Mouse (Mus musculus): ENCODE data around the gene Rbks.
"Not testable (repeated sequence)": the region's sequence is repeated elsewhere in the genome, so short reads cannot be mapped to it uniquely, and the experiment has no call there.

Rbks gene

DNA sequence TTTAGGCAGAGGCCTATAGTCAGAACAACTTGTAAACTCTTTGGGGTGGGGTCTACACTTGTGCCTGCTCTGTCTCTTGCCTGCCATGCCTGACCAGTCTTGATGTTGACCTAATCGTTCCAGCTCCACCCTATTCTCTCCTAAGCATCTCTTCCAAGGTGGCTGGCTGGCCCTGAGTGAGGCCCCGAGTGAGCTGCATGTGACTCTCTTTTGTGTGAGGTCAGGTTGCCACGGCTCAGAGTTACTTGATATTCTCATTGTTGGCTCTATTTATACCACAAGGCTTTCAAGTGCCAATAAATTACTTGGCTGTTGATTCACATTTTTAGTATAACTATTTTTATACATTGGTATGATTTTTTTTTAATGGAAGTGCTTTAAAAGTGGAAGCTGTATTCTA, 70.3 kb downstream of the Rbks start:
- no peak for DNase-seq (ENCODE audit: low spot score)

DNA sequence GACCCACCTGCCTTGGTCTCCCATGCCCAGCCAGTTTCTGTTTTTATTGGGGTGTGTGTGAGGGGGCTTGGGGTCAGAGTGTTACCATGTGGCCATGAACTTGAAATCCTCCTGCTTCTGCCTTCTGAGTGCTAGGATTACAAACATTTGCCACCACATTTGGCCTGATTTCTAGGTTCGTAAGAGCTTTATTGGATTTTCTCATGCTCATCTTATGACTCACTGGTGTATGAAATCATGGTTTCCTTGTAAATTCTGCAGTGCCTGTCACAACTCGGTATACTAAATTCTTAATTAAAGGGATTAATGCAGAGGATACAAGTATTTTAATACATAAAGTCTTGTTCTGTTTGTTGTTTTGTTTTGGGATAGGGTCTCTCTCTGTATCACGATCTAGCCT, 77.1 kb downstream of the Rbks start:
- no peak for DNase-seq (ENCODE audit: low spot score)

DNA sequence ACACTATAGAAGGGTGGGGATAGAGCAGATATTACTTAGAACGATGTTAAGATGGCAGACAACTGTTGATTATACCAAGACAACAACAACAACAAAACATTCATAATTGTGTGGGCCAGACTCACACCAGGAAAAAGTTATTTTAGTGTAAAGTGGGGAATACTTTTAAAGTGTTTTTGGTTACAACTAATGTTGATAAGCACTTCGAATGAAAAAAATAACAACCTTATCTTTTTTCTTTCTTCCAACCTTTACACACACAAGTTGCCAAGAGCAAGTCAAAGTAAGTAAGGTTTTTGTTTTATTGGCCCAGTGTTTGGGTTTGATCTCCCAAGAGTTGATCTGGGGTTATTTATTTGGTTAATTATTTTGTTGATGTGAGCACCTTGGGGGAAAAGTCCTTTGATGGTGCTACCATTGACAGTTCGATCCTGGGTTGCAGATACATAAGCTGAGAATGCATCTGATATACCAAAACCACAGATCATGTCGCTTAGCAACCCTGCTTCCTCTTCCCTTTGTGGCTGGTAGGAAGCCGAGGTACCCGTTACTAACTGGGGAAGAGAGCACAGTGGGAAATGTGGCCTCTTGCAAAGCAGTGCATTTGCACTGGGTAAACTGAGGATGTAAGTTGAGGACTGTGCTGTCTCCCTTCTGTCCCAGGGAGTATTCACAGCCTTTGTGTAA, 82.9 kb downstream of the Rbks start:
- peak; percentile 59 for DNase-seq (ENCODE audit: low spot score)

DNA sequence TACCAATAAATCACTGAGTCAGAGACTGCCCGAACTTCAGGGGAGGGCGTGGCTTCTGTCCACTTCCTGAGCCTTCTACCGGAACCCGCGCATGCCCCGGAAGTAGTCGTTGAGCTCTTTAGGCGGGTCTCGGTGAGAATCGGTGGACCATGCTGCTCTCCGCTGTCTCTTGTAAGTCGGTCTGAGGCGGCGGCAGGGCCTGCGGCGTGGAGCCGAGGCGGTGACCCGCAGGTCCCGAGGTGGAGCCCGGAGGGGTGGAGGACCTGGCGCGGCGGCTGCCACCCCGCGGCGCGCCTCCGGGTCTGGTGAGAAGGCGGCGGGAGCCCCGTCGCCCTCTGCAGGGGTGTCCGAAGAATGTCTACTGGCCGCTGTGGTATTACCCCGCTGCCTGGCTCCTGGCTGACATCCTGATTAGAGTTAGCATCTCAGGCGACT, 83.6 kb downstream of the Rbks start:
- DNase-seq (ENCODE audit: low spot score): peak; percentile 78

DNA sequence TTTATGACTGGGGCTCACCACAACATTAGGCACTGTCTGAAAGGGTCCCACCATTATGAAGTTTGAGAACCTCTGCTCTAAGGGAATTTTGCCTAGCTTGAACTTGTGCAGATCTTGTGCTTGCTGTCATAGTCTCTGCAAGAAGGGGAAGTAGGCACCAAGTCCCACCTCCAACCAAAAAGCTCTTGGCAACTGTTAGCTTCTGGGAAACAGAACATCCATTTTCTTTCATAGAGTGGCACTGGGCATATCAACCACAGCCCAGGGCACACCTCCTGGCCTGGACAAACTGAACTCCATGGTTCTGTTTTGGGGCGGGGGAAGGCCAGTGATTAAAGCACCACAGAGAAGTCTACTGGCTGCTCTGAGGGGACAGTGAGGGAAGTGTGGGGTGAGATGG, 86.2 kb downstream of the Rbks start:
- no peak for DNase-seq (ENCODE audit: low spot score)

DNA sequence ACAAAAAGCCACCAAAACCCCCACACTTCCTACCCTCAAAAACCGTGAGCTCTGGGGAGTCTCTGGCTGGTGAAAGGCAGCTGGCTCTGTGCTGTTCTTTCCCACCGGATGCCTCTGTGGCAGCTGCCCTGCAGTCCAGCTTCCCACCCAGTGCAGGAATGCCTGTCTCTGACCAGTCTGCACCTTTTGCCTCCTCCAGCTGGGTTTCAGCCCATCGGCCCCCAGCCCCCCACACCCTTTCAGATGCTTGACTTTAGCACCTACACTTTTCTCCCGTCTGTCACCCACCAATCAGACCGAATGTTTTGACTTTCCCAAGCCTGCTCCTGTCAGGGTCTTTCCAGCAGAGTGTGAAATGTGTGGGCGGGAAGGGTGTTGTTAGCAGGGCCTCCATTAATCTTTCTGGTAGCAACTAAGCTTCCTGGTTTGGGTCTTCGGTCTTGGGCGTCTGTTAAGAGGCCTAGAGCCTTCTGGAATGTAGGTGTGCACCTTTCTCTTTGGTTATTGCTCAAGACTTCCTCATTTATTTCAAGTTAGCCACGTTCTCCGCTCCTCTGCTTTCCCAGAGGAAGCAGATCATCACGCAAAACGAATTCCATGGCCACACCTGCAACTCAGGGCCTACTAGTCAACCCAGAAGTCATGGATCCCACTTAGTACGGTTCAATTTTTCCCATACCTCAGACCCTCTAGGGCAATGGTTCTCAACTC, 86.9 kb downstream of the Rbks start:
- DNase-seq (ENCODE audit: low spot score): no peak

DNA sequence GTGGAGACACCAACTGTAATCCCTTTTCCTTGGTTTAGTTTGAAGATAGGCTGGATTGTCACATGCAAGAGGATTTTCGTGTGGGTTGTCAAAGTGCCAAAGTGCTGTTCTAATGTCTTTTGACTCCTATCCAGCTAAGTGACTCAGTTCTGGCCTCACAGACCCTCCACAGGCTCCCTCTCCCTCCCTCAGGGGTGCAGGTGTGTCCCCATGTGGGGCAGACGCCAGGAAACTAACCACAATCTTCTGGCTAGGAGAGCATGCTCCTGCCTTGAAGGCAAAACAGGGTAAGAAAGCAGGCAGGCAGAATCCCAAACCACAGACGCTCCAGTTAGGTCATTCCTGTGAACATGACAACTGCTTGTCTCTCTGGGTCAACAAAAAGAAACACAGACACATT, 91.3 kb downstream of the Rbks start:
- DNase-seq (ENCODE audit: low spot score): no peak

DNA sequence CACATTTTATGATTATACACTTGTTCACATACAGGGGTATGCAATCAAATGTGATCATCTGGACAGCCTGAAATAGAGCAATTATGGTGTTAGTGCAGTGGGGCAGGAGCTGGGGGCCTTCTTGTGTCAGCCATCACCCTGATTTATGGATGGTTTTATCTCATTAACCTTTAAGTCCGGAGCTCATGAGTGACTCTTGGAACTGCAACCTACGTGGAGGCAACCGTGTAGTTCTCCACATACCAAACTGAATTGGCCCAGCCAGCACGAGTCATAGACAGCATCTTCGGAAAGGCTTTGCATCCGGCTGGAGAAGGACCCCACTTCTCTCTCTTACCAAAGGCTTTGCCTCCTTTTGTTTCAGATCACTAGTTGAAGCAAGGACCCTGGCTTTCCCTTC, 93.7 kb downstream of the Rbks start:
- no peak for DNase-seq (ENCODE audit: low spot score)

DNA sequence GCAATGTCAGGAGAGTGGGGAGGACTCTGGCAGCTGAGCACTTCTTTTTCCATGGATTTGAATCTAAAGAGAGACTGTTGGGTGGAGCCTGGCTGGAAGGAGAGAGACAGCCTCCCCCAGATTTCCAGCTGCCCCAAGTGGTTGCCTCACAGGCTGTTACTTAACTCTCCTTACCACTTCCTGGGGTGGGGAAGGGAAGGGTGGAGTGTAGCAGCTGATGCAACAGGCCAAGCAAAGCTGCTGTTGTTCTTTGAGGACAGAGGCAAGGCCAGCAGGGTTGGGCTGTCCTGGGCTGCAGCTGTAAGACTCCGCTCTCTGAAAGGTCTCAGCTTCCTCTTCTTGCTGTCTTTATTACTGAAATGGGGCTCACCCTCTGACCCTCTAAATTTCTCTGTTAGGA, 95.0 kb downstream of the Rbks start:
- peak; percentile 79 for DNase-seq (ENCODE audit: low spot score)

DNA sequence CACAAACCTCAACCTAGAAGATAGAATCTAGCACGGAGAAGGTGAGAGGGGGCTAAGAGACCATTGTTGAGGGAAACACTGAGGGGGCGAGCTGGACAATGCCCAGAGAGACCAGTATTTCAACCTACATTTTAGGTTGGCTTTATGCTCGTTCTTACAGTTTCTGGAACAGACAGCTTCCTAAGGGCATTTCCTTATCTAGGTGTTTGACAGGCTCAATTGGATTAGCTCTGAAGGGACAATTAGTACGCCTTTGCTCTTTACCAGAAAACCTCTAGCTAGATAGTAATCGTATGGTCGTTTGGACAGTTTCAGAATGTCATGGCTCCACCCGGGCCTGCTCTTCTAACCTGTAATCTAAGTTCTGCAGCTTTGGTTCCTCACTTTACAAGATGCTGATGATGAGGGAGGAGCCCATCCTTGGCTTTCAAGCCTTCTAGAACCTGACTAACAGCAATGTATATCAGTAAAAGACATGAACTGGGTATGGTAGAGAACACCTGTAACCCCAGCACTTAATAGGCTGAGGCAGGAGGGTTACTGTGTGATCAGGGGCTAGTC, 96.2 kb downstream of the Rbks start:
- DNase-seq (ENCODE audit: low spot score): no peak

DNA sequence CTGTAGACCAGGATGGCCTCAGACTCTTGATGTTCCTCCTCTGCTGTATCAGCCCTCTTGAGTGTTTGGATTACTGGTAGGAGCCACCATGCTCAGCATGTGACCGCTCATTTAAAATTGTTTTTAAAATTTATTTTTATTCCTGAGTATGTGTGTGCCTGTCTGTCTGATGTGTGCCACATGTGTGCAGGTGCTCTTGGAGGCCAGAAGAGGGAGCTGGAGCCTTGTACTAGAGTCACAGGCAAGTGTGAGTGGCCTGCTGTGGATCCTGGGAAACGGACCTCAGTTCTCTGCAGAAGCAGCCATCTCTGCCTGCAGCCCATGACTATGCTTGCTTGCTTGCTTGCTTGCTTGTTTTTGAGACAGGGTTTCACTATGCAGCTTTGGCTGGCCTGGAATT, 98.3 kb downstream of the Rbks start:
- DNase-seq (ENCODE audit: low spot score): peak; percentile 18

DNA sequence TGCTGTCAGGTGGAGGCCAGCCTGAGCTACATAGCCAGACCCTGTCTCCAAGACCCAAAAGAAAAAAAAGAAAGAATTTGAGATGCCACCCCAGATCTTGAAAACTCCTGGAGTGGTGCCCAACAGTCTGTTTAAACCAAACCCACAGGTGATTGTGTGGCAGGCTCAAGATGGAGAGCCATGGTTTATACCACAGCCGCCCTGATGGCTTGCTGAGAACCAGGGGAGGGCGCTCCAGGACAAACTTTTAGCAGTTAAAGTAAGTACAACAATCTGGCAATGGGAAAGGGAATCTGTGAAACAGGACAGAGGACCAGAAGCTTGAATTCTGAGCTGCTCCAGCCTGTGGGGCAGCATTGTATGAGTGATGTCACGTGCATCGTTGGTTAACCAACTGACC, 98.8 kb downstream of the Rbks start:
- DNase-seq (ENCODE audit: low spot score): peak; percentile 41

DNA sequence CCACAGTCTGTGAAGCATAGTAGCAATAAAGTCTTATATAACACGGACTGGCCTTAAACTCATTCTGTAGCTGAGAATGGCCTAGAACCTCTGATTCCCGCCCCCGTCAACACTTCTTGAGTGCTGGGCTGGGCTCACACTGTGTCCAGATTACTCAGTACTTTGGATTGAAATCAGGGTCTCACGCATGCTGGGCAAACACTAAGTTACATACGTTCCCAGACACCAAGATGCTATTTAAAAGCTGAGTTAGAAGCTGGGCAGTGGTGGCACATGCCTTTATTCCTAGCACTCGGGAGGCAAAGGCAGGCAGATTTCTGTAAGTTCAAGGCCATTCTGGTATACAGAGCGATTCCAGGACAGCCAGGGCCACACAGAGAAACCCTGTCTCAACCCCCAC, 99.3 kb downstream of the Rbks start:
- DNase-seq (ENCODE audit: low spot score): no peak

DNA sequence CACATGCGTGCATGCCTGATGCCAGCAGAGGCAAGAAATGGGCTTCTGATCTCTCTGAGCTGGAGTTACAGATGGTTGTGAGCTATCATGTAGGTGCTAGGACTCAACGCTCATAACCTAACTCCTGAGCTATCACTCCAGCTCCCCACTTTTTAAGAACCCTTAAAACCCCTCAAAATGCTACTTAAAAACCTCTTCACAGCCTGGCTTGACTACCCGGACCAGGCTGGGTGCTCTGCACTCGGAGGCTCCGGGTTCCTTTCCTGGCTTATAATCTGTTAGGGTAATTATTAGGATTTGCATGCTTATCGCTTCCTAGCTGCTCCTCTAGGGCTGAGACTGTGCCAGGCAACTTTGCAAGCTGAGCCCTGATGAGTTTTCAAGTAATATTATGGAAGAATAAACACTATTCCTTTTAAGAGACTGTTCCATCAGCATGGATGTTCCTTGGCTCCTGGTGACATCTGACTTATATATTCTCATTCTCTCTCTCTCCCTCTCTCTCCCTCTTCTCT, 99.9 kb downstream of the Rbks start:
- DNase-seq (ENCODE audit: low spot score): no peak

DNA sequence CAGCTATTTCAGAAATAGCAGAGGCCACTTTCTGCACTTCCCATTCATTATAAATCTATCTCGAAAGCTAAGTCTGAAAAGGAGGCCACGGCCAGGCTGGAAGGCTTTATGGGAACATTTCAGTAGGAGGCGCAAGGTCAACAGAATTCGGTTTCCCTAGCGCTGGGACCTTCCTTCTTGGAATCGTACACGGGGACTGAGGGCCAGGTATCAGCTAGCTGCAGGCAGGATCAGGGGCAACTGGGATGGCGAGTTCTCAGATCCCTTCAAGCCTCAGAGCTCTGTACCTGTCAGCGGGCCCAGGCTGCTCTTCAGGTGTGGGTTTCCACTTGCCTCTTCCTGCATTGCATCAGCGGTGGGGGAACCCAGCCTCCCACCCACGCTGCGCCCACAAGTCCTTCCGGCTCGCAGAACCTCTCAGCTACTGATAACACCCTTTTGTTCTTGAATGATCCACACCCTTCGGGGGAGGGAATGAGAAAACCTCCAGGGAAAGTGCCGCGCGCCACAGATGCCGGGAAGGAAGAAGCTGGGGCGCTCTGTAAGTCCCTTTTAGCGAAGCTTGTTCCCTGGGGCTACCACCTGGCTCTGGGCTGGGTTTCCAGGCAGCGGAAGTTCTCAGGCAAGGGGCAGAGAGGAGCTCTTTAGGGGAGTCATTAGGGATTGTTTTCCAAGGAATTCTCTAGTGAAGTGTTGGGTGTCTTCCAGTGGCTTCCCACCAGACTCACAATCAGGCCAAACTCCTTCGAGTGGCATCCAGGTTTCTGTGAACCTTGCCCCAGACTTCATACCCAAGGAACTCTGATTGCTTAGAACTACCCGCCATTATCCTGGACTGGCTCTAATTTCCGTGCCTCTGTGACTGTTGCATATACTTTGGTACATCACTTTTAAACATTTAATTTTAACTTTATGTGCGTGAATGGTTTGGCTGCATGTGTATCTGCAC, 100.7 kb downstream of the Rbks start, which contains the start of gene Mrpl33:
Mrpl33 (plus strand) TSS at position 455 of the 949 bp plus-strand sequence.
- peak; percentile 91 for DNase-seq (ENCODE audit: low spot score)

DNA sequence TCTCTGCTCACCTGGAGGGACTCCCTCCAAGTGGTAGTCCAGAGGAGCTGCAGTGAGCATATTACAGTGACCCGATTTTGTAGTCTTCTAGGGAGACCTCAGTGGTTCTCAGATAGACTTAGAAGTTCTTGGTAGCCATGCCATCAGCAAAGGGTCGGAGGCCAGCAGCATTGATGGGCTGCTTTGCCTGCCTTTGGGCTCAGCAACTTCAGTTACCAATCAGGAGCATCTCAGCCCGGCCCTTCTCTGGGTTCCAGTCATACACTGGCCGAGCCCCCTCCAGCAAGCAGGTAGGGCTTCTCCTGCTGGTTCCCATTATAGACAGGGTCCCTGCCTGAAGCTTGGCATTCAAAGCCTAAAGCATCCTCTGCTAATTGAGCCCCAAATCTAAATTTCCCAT, 101.6 kb downstream of the Rbks start:
- no peak for DNase-seq (ENCODE audit: low spot score)

DNA sequence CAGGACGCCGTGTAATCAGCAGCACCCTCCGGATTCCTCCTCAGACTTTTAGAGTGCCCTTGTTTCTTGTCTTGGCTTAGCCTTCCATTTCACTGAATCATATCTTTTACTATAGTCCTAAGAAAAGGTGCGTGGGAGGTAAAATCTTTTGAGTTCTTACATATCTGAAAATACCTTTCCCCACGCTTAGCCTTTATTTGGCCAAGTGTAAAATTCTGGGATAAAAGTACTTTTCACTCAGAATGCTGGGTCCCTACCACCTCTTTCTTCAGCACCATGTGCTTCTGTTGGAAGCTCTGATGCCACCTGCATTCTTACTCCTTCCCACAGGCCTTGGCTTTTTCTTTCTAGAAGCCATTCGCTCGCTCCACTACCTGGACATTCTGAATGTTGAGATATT, 106.3 kb downstream of the Rbks start:
- no peak for DNase-seq (ENCODE audit: low spot score)

DNA sequence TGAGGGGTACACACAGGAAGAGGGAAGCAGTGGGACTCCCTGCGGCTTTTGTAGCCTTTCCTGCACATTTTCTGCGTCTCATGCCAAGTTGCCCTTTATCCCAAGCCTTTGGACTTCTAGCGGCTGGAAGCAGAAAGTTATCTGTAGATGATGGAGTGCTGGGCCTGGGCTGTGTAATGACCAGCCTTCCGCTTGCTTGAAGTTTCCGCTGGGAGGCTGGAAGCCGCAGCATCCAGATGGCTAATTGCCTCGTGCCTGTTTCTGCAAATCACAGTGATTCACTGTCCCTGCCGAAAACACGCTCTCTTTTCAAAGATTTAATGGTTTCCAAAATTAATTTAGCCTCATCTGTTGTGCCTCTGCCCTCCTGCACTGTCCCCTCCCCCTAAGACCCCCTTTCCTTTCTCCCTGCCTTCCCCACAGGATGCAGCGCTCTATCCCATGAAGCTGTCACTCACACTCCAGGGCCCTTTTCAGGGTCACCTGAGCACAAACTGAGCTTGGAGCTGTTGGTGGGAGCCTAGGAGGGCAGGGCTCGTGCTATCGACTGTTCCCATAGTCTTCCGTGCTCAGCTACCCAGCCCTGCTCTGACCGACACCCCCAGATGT, 107.6 kb downstream of the Rbks start:
- DNase-seq (ENCODE audit: low spot score): no peak

DNA sequence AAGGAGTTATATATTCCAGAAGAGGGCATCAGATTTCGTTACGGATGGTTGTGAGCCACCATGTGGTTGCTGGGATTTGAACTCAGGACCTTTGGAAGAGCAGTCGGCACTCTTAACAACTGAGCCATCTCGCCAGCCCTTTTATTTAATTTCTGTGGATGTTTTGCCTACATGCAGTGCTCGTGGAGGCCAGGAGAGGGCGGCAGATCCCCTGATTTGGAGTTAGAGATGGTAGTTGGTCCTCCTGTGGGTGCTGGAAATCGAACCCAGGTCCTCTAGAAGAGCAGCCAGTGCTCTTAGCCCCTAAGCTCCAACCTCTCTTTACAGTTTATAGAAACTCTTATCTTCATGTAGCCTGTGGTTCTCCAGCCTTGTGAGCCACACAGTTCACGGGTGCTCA, 108.8 kb downstream of the Rbks start:
- not testable (repeated sequence) for DNase-seq (ENCODE audit: low spot score)

DNA sequence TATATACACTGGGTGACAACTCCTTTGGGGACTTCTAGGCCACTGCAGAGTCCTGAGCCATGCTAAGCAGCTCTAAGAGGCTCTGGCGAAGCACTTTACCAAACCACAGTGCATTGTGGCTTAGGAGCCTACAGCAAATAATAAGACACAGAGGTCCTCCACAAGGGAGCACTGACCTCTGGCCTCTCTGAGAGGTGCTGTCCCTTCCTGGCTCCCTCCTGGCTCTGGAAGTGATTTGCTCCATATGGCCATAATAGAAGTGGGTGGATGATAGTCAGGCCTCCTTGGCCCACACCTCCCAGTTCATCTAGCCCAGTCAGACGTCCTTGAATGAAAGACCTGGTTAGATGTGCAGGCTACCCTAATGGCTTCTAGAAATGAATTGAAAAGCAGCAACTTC, 109.4 kb downstream of the Rbks start:
- no peak for DNase-seq (ENCODE audit: low spot score)

DNA sequence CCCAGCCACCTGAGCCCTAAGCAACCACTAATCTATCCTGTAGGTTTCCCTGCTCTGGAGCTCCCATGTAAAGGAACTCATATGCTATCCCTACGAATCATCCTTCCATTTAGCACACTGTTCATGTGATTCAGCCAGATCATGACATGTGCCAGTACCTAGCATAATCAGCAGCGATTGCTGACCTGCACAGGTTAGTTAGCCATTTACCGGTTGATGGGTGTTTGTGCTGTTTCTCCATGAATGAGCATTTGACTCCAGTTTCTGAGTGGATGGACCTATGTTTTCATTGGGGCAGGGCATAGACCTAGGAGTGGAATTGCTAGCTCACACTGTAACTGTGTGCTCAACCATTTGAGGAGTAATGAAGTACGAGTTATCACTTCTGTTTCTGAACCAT, 111.9 kb downstream of the Rbks start:
- DNase-seq (ENCODE audit: low spot score): no peak

DNA sequence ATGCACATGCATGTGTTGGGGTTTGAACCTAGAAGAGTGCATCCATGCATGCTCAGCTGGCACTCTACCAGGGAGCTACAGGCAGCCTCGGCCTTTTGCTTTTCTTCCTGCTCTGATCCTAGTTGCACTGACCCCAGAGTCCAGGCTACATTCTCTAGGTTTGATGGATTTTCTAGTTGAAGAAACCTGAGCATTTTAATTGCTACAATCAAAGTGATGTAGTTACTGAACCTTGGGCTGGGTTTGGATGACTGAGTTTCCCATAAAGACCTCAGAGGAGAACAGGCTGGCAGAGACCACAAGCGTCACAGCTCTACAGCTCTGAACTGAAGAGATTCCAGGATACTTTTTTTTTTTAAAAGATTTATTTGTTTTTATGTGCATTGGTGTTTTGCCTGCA, 114.2 kb downstream of the Rbks start:
- no peak for DNase-seq (ENCODE audit: low spot score)

Measured in T-cell, adult 2 months (primary cell).